Mouse (Mus musculus): ENCODE results near the gene Nphp4.

The Nphp4 gene

GRCm38 (mm10) chr4:152558246-152558645 lies 81.7 kb downstream of the Nphp4 start:
- DNase-seq (ENCODE audit: low spot score in 2 of 2): no peak

GRCm38 (mm10) chr4:152568006-152568405 lies 91.5 kb downstream of the Nphp4 start:
- no peak for DNase-seq (ENCODE audit: low spot score in 2 of 2)

DNA sequence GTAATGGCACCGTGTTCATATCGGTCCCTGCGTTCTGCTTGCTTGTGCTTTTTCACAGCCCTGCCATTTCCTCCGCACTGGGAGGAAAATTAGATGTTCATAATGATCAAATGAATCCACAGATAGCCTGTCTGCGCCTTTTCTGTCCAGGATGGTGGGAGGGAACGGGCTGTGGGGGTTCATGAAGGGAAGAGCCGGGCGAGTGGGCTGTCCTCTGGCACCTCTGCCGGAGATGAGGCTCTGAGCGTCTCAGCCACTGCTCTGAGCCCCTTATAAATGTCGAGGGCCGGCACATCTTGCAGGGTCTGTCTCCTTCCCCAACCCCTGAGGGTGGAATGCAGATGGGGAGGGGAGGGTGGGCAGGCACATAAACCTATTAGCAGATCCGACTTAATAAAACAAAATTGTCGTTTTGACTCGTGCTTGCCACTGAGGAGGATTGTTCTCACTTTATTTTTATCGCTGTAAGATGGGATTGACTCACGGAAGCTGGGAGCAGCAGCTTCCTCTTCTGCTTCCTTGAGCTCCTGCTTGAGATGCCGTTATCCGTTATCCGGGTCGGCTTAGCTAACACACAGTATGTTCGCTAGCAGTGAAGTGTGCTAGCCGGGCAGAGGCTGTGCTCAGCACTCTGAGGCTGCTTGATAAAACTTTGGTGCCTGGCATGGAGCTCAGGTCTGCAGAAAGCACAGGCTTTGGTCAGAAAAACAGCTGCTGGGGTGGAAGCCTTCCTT lies 92.3 kb downstream of the Nphp4 start:
- DNase-seq (ENCODE audit: low spot score in 2 of 2): peak; percentile 26 to 27

- no peak for DNase-seq (ENCODE audit: low spot score in 2 of 2)
These were observed 97.8 kb downstream of the Nphp4 start for GRCm38 (mm10) chr4:152574266-152574665.

DNA sequence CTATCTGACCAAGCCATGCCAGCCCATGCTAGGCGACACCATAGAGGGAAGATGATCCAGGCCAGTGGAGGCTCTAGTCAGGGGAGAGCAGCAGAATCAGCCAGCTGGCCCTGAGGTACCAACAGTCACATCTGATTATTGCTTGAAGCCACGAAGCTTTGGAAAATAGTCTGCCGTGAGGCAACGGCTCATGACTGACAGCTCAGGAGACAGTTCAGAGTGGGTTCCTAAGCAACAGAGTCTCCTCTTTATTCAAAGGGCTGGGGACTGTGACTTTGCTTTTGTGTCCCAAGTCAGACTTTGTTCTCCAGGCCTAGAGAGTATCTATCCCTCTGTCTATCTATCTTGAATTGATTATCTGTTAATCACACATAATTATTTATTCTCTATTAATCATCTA lies 100.3 kb downstream of the Nphp4 start:
- no peak for DNase-seq (ENCODE audit: low spot score in 2 of 2)

GRCm38 (mm10) chr4:152579956-152580355 lies 103.5 kb downstream of the Nphp4 start:
- DNase-seq (ENCODE audit: low spot score in 2 of 2): no peak

DNA sequence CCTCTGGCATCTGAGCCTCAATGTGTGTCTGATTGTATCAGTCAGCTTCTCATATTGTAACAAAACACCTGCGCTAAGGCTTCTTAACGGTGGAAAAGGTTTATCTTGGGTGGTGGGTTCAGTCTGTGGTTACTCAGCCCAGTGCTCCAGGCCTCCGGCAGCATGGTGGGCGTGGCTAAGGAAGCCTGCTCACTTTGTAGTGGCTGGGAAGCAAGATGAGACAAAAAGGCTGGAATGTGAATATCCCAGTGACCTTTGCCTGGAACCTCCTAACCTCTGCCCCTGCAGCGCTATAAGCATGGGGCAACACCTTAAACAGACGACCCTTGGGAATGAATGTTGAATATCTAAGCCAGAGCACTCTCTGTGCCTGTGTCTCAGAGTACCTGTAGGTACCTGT lies 105.7 kb downstream of the Nphp4 start:
- DNase-seq (ENCODE audit: low spot score in 2 of 2): no peak

DNA sequence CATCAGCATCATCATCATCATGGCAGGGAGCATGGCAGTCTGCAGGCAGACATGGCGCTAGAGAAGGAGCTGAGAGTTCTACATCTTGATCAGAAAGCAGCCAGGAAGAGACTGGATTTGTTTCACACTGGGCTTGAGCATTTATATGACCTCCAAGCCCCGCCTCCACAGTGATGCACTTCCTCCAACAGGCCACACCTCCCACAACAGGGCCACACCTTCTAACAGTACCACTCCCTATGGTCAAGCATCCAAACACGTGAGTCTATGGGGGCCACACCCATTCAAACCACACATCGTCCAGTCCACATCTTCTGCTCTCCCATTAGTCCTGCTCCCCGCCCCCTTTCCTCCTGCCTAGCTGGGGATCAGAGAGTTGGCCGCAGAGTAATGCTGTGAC lies 107.1 kb downstream of the Nphp4 start:
- DNase-seq (ENCODE audit: low spot score in 2 of 2): no peak

GRCm38 (mm10) chr4:152585526-152585925 lies 109.0 kb downstream of the Nphp4 start:
- DNase-seq (ENCODE audit: low spot score in 2 of 2): peak in 1 of 2 experiments; percentile 26

DNA sequence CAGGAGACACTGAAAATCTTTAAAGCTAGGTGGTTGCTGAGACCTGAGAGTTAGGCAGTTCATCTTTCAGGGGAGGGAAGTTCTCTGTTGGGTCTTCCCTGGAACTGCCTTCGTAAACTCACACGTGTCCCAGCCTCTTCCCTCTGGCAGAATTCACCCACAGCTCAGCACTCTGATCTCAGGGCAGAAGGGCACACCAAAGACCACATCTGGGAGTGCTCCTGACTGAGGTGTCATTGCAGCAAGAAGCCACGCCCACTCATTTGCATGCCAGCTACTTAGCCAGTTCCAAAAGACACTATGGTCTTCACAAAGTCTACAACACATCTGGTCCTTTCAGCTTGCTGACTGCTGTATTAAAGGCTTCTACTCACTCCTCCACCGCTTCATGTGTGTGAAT lies 109.7 kb downstream of the Nphp4 start:
- no peak for DNase-seq (ENCODE audit: low spot score in 2 of 2)

DNA sequence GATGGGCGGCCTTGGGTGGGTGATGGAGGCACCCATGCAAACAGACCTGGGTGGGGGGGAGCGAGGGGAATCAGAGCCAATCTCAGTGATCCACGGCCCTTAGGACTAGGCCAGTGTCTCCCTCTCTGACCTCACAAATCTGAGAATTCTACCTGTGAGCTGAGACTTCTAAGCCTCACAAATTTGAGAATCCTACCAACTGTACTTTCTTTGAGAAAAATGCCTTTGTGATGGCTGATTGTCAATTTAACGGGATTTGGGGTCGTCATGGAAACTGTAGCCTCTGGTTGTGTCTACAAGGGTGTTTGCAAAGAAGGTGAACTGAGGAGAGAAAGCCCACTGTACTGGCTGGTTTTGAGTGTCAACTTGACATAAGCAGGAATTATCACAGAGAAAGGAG lies 127.8 kb downstream of the Nphp4 start:
- no peak for DNase-seq (ENCODE audit: low spot score in 2 of 2)

GRCm38 (mm10) chr4:152609196-152609595 lies 132.7 kb downstream of the Nphp4 start:
- no peak for DNase-seq (ENCODE audit: low spot score in 2 of 2)

GRCm38 (mm10) chr4:152610026-152610425 lies 133.5 kb downstream of the Nphp4 start:
- DNase-seq (ENCODE audit: low spot score in 2 of 2): no peak
